Mouse (Mus musculus) right cerebral cortex, adult 2 months (tissue): ENCODE measurements around the gene Plau.

Experiments
- DNase-seq, 2 experiments: peaks; one replicate each; pipeline ENCODE4 v3.0.0; 2021 to 2022; ENCODE audit warnings: low spot score in 2 of 2

Plau gene

DNA sequence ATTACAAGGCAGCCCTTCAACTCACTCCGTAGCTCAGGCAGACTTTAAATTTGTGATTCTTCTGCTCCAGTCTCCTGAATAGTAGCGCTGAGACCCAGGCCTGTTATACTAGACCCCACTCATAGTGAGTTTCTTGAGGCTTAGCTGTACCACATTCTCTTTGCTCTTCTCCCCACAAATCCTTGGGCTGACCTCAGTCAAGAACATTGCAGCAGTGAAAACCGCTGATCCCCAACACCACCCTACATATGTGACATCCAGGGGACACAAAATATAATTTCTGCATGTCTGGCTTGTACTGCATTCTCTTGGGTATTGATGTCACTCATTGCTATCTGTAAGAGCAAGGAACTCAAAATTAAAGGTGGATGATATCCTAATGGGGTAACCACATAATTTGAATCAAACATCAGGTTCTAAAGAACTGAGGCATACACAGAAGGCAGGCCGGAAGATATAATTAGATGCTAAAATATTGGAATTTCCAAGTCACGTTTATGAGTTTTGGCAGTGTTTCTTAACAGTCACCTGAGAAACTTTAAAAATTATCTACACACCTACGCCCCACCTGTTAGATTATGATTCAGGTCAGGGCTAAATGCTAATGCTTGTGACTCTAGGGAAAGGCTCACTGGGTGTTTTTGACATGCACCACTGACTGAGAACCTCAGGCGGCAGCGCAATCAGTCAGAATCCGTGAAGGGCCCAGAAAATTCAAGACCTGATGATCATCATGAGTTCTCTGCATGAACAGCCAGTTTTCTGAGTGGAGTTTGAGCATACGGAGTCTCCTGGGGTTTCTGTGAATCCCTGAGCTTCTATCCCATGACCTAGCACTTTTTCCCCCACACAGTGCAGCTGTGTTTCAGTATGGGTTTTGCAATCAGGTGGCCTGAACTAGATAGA, 8.5 kb downstream of the Plau start:
- DNase-seq = no peak

DNA sequence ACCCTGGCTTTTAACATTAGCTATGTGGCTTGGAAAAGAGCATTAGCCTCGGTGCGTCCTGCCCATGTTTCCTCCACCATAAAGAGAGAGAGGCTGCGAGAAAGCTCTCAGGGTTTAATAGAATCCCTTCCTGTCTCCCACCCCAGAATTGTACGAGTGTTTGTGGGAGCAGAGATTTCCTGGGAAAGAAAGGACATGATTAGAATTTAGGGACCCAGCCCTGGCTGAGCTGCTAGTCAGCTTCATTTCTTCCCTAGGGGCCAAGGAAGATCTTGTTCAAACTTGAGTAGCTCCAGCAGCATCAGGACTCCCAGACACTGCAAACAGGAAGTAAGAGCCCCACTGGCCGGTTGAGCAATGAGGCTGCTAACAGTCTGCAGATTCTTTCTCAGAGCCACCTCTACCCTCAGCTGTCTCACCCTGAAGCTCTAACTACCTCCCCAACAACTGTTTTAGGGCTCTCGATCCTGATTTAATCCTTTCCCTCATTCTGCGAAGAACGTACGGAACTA, 9.2 kb downstream of the Plau start:
- DNase-seq = no peak

DNA sequence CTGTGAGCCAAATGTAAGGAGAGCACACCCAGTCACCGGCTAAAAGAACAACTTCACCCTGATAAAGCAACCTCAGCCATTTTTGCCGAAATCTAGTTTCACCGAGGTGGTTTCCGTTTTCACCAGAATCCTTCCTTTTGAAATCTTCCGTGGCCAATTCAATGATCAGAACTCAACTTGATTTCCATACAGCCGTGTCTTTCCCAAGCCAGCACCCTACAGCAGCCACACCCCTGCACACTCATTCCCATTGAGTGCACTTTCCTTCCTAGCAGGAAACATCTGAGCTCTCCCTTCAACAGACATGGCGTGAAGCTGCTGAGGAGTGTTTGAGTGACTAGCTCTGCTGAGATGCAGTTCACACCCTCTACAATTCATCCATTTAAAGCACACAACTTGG, 9.8 kb downstream of the Plau start:
- no peak for DNase-seq

- no peak for DNase-seq
These were observed 11.2 kb downstream of the Plau start for GRCm38 (mm10) chr14:20847637-20848129.

- no peak for DNase-seq
These were observed 13.3 kb downstream of the Plau start for GRCm38 (mm10) chr14:20849753-20850152.

DNA sequence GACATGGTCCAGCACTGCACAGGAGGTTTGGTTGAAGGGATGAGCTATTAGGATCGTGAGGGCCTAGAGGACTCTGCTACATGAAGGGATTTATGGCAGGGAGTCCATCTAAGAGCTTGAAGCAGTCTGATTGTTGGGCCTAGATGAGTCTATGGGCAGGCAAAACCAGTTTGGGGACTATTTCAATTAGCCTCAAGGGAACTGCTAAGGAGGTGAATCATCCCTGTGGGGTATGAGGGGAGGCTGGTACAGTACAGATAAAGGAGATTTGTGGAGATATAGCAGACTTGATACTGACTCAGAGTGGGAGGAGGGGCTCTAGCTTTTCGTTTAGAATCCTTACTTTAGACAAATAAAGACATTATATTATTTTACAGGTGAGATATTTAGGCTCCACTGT, 14.0 kb downstream of the Plau start:
- no peak for DNase-seq

GRCm38 (mm10) chr14:20851776-20852175, 15.3 kb downstream of the Plau start:
- no peak for DNase-seq

- DNase-seq = no peak
These were observed 24.7 kb downstream of the Plau start for GRCm38 (mm10) chr14:20861152-20861551.

DNA sequence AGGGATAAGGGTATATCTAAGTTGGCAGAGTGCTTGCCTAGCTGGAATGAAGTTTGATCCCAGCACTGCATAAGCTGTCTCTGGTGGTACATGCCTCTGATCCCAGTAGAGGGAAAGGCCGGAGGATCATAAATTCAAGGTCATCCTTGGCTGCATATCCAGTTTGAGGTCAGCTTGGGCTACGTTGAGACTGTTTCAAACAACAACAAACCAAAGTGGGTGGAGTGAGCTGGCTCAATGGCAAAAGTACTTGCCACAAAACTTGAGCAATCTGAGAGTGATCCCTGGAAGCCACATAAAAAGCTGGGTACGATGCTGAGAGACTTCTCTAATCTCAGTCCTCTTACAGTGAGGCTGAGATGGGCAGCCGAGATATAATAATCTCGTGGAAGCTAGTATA, 25.1 kb downstream of the Plau start:
- no peak for DNase-seq

DNA sequence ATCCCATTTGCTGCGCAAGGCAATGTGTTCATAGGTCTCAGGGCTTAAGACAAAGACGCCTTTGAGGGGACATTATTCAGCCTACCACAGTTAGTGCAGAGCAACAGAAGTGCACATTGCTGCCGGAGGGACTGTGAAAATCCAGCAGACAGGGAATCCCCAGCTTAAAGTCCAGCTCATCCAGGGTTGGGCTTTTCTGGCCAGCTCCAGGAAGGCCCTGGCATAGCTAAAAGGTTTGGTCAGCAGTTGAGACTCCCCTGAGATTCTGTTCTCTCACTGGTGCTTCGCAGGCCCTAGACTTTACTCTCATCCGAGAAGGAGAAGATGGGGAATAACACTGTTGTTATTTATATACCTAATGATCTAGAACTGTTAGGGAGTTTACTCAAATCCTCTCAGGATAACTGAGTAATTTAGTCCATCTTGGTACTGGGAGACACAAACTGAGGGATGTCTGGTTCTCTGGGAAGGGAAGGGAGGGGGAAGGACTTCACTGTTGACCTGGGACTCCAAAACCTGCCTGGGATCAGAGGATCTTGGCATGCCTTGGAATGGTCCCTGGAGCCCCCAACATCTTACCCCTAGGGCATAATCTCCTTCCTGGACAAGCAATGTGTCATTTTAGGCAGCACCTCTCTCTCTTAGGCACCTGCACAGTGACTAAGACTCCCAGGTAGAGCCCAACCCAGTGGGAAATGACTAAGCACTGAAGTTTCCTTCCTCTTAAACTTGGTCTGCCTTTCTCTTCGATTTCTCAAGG, 27.0 kb downstream of the Plau start:
- no peak for DNase-seq

DNA sequence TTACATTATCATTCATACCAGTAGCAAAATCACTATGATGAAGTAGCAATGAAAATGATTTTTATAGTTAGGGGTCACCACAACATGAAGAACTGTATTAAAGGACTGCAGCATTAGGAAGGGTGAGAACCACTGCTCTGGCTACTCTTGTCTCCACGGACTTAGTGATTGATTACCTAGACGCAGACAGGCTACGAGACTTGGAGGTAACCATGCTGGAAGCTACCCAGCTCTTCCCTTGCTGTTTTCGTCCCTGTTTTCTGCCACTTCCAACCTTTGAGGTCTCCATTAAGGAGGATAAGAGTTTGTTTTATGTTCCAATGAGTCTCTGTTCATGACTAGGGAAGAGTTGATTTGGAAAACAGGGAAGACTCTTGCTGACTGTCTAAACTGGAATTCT, 27.7 kb downstream of the Plau start:
- no peak for DNase-seq

DNA sequence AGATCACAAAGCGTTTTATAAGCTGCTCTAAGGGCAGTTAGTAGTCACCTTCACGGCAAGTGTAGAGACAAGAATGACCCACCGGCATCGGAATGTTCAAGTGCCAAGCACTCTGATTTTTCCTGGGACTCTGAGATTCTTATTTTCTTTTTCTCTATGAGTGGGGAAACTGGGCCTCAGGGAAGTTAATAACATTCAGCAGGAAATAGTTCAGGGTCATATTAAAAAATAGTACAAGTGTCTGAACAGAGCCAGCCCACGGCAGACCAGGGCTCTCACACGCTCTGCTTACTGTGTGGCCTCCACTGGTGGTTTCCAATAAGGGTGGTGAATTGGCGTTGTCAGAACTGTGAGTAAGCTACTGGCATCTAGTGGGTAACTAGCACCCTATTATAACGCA, 29.1 kb downstream of the Plau start:
- no peak for DNase-seq

DNA sequence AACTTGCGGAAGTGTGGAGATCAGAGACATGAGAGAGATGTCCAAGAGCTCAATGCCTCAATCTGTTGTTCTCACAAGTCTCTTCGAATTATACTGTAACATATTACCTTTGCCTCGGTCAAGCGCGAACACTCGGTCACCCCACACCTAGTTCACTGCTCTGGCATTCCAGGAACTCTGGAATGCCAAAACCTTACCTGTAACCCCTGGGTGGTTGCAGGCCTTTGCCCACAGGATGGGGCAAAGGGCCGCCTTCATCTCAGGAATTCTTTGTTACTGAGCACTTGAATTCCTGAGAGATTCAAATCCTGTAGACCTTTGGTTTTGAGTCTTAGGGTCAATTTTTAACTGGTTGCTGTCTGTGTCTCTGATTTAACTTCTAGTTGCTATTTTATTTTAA, 29.9 kb downstream of the Plau start:
- no peak for DNase-seq

- DNase-seq = no peak
These were observed 33.6 kb downstream of the Plau start for GRCm38 (mm10) chr14:20870110-20870509.

- no peak for DNase-seq
These were observed 35.0 kb downstream of the Plau start for GRCm38 (mm10) chr14:20871495-20871894.

DNA sequence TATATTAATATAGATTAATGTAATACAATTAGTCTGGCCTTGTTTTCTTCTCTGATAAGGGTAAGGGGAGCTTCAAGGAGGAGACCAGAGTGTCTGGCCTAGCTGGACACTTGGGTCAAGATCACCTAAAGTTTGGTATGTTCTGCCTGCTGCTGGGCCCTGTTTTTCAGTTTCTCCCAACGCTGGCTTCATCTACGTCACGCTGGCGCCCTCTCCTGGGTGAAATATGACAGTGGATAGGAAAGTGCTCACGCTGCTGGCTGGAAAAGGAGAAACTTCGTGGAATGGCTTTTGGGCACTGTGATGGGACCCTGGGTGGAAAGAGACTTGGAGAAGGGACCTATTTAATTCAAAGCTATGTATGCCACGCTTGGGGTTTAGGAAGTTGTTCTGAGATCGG, 36.8 kb downstream of the Plau start:
- peak; percentile 90 to 91 for DNase-seq

DNA sequence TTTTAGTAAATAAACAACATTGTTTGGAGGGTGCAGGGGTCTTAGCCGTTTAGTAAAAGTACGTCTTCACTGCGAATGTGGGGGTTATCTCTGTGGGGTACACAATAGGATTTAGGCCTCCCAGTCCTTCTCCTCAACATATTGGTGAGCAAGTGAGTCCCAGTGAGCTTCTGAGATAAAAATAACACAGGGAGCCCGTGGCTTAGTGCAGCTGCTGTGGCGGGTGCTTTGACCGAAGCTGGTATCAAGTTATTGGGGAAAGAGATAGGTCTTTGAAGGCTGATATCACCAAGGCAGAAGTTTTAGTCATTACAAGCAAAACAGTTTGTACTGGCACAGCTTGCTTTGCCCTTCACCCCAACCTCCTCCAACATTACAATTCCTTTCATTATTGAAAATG, 37.5 kb downstream of the Plau start:
- no peak for DNase-seq

GRCm38 (mm10) chr14:20884691-20885090, 48.2 kb downstream of the Plau start:
- no peak for DNase-seq

- DNase-seq = no peak
These were observed 48.8 kb downstream of the Plau start for GRCm38 (mm10) chr14:20885091-20885888.

DNA sequence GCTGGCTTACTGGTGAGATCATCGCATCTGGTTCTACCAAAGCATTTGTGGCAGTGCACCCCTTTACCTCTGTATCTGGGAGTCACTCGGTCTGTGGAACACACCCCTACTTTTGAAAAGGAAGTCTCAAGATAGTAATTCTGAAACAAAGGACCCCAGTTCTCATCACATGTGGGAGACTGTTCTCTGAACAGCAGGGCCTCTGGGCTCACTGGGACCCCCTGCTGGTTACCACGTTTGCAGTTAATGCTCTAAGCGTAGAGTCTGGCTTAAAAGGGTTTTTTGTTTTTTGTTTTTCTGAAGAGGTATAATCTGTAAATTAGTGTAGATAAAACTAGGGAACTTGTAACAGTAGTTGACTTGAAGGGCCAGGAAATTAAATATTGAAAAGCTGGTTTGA, 49.8 kb downstream of the Plau start:
- DNase-seq = peak; percentile 15 to 28

DNA sequence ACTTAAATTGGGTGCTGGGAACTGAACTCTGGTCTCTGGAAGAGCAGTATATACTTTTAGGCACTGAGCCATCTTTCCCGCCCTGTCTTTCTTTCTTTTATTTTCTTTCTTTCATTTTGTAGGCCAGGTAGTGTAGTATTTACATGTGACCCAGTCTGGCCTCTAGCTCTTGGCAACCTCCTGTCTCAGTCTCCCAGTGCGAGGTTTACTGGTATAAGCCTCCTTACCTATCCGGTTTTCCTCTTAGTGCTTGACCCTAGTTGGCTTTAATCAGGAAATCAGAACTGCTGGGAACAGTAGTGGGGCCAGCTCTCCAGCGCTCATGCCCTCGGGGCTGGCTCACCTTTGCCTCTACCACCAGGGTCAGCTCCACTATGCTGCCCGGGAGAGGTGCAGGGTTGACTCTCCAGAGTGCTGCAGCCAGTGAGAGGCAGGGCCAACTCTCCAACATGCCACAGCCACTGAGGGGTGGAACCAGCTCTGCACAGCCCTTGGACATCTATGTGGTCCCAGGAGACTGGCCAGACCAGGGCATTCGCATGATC, 51.2 kb downstream of the Plau start:
- no peak for DNase-seq
